Mouse (Mus musculus) activated CD4-positive, CD25-positive, alpha-beta regulatory T cell, adult 4 months (primary cell): ENCODE data around the gene Yap1. TPM values are rescaled to one million over a fixed set of nuclear protein-coding genes. Genes with fewer than 3 reads are reported as not detected.

Experiments
- ATAC-seq: one replicate; pipeline ENCODE4 v1.8.0; 2017
- polyA plus RNA-seq, 2 experiments: library from polyadenylated mRNA; unstranded; fragments of 100-300 nt; shearing (Covaris generic); gene quantifications; one replicate each; pipeline ENCODE4 v1.2.1; 2017

The Yap1 gene
- polyA plus RNA-seq, 2 experiments from 2014 or later = not detected

DNA sequence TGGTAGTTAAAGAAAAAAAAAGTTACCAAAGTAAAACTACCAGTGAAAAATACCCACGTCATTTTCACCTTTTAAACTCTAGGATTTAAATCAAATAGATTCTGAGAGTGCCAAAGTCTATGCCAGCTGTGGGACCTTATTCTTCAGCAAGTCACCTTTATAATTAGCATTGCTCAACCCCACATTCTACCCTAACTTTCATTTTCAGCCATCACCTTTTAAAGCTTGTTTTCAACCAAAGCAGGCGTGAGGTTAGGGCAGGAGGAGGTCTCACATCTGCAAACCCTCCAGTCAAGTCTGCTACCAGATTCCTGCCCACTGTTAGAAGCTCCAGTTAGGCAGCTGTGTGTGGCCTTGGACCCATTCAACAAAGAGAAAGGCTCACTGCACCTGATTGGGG, 32.4 kb downstream of the Yap1 start:
- no peak for ATAC-seq

DNA sequence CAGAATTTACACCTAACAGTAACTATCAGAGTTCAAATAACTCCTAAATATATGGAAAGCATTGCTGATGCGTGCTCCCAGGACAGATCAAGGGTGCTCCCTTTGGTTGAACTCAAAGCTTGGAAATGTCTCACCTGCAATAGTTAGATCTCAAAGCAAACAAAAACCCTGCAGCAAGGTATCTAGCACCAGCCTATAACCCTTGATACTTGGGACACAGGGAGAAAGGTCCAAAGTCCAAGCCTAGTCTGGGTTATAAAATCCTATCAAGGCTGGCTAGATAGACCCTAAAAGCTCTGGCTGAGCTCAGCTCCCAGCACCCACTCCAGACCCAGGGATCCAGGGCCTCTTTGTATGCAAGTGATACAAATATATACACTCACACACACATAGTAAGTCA, 36.4 kb downstream of the Yap1 start:
- no peak for ATAC-seq

DNA sequence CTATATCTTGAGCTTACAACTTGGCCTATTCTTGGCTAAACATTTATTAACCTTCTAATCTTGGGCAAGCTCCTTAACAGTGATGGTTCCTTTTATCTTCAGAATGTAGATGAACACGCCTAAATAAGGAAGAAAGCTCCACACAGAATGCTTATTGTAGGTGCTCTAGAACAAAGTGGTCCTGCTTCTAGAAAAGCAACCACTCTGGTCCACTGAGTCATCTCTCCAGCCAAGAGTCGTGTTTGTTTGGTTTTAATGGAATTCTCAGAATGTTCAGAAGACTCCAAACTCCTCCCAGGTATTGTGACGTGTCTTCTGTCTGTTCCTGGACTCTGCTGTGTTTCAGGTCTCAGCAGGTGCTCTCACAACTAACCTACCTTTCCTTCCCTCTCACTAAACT, 38.8 kb downstream of the Yap1 start:
- no peak for ATAC-seq

GRCm38 (mm10) chr9:7963867-7964266, 40.5 kb downstream of the Yap1 start:
- ATAC-seq = no peak

- ATAC-seq = no peak
These were observed 41.5 kb downstream of the Yap1 start for GRCm38 (mm10) chr9:7962915-7963314.

DNA sequence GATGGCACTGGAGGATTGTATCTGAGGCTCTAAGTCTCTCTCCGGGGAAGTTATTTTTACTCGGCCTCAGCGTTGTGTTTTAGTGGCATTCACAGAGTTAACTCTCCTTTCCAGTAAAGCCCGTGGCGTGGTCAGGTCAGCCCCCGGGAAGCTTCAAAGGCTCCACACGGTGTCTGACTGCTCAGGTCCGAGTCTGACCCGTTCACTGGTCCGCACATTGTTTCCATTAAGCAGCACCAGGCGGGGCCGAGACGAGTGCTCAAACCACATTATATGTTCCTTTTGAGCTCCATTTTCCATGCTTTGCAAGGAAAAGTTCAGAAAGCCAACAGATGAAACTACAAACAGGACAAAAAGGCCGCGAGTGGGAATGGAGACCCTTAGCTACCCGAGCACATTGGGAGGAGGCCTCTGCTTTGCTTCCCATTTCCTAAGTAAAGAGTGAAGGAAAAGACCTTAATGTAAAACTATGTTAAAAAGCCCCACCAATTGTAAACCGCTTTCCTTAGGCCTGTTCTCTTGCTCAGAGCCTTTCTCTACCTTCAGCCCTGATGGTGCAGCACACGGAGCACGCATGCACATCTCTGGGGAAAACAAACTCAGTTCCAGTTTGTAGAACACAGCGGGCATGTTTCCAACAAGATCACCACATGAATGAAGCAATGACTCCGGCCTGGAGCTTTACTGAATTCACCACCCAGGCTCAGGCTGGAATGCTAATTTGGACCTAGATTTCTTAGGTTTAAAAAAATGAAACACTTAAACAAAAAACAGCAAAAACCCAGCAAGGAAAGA, 42.8 kb downstream of the Yap1 start:
- no peak for ATAC-seq

DNA sequence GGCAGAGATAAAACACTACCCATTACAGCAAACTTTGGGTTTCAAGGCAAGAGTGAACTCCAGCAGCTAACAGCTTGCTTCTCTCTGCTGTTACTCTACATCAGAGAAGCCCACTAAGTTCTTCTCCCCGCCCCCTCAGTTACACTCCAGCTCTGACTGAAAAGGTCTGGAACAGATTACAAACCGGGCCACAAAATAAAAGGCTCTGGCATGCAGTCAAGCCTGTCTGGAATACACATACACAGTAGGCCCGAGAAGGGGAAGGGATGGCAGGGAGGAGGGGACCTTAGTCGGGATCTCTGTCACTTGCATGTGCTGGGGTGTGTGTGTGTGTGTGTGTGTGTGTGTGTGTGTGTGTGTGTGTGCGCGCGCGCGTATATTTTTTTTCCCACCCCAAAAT, 44.0 kb downstream of the Yap1 start:
- no peak for ATAC-seq

GRCm38 (mm10) chr9:7959301-7959700, 45.1 kb downstream of the Yap1 start:
- ATAC-seq = no peak

GRCm38 (mm10) chr9:7958025-7958593, 46.3 kb downstream of the Yap1 start:
- no peak for ATAC-seq

DNA sequence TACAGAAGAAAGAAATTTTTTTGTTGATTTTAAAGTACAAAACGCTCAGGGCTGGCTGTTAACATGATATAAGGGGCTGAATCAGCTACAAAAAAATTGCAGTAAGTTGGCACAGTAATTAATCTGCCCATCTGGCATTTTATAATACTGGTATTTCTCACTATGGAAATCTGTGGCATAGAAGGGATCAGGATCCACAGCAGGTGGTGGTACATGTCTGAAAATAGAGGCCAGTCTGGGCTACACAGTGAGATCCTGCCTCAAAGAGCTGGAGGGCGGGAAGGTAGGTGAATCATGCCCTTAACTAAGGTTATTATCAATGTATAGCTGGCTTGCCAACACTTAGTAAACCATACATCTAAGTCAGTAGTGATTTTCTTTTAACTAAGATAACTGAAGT, 47.0 kb downstream of the Yap1 start:
- ATAC-seq = no peak

DNA sequence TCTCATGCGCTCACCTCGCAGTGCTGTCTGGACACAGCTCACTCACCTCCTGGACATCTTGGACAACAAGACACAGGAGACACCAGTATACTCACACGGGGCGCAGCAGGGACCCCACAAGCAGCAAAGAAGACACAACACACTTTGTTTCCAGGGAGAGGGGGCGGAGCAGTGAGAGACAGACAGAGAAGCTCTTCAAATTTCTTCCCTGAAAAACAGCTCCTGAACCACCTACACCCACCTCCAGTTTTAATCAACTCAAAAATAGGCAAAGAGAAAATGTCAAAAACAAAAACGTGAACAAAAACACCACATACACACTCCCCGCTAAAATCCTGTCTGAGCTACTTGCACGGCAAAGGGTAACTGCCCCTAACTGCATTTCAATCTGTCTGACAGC, 48.0 kb downstream of the Yap1 start:
- no peak for ATAC-seq

- no peak for ATAC-seq
These were observed 51.5 kb downstream of the Yap1 start for GRCm38 (mm10) chr9:7952886-7953285.

DNA sequence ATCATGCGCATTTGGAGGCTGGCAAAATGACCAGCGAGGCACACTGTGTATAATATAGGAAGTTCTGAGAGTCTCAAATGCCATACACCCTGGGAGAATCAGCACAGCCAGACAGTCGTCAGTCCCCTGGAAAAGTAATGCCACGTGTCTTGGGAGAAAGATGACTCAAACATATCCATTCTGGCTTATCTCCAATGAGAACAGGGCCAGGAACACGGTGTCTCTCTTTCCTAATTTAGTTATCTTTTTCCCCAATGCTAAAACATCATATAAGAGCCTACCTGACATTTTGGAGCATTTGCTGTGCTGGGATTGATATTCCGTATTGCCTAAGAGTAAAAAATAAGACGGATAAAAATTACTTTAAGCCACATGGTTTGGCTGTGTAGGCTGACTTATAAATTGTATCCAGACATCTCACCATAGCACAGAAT, 54.2 kb downstream of the Yap1 start:
- no peak for ATAC-seq

- no peak for ATAC-seq
These were observed 56.5 kb downstream of the Yap1 start for GRCm38 (mm10) chr9:7947946-7948345.

GRCm38 (mm10) chr9:7943796-7944462, 60.5 kb downstream of the Yap1 start:
- ATAC-seq = no peak

- ATAC-seq = no peak
These were observed 61.7 kb downstream of the Yap1 start for GRCm38 (mm10) chr9:7942701-7943100.

DNA sequence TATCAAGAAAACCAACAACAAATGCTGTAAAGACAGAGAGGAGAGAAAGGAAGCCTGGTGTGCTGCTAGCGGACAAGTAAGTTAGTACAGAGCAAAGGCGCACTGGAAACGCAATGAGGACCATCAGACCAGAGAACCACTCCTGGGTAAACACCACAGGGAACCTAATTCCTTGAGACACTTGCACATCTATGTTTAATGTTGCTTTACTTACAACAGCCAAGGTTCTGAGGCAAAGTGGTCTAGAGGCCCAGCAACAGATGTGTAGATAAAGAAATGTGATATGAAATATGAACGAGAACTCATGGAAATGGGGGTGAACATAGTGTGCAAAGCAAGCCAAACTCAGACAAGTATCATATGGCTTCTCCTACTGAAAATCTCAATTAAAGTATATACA, 64.3 kb downstream of the Yap1 start:
- no peak for ATAC-seq

- ATAC-seq = no peak
These were observed 70.0 kb downstream of the Yap1 start for GRCm38 (mm10) chr9:7934419-7934818.

DNA sequence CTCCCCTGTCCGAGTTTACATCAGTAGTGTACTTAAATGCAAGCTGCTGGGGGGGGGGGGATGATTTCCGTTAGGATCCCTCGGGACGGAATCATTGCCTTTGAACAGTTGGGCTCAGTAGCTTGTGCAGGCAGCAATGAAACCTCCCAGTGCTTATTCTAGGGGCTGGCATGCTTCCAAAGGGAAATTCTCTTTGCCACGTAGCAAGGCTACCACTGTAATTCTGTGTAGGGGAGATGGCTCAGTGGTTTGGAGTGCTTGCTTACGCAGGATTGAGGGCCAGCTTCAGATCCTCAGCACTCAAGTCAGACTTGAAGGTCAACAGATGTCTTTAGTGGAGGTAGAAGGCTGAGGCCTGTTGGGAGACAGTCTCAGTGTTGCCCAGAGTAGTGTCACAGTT, 74.8 kb downstream of the Yap1 start:
- ATAC-seq = no peak

DNA sequence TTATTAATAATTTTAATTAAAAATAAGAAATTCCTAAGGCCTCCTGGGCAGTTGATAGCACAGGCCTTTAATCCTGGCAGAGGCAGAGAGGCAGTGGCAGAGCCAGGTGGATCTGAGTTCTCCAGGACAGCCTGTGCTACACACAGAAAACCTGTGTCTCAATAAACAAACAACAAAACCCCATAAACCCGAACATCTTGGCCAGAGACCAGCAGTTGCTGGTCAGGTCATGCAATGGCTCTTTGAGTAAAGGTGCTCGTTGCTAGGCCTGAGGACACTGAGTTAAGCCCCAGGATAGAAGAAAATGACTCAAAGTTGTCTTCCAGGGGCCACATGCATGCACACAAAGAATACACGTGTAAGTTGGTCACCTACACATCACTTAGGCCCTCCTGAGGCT, 75.5 kb downstream of the Yap1 start:
- no peak for ATAC-seq

DNA sequence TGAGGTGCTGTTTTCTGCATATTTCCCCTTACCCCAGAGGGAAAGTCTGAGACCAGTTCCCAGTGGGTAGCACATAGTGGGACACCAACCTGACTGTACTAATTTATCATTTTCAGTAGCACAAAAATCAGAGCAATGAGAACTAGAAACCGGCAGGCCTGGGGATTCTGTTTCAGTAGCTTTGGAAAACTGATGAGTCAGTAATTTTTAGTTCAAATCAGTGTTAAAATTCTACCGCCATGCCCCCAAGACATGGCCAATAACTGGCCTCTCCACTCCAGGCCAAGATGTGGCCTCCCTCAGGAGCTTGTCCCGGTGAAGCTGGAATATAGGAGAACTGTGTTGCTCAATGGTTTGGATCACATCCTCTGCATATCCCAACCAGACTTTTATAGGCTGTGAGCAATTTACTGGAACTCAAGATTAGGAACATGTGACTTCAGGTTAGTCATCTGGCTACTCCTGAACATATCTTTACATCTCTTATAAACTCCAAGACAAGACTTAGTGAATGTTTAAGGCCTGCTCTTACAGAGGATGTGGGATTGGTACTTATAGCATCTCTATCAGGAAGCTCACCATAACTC, 76.1 kb downstream of the Yap1 start:
- no peak for ATAC-seq

DNA sequence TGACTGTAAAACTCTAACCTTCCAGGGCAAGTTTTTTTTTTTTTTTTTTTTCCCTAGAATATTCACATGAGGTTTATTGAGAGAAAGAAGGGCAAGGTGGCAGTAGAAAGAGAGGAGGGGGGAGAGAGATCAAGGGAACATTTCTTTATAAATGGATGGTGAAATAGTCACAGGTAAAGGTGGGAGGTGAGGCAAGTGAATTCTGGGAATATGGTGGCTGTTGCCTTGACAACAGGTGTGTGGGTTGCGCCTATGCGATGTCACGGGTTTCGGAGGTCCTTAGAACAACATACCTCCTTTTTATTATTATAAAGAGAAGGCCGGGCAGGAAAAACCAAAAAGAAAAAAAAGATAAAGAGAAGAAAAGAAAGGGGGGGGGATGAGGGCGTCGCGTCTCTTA, 89.5 kb downstream of the Yap1 start:
- ATAC-seq = no peak

DNA sequence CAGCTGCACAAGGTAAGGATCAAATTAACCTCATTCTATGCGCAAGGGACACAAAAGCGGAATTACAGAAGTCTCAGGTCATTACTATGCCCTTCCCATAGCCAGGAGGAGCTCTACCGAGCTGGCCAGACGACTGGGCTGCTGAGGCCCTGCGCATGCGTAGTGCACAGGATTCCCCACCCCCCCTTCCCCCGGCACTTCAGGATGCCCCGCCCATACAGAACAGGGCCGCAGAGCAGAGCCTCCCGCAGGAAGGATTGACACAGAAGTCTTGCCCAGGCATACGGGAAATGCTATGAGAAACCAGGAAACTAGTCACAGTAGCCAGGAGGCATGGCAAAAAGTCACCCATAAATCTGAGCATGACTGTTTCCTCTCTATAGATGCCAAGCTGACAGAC, 89.9 kb downstream of the Yap1 start:
- ATAC-seq = no peak

DNA sequence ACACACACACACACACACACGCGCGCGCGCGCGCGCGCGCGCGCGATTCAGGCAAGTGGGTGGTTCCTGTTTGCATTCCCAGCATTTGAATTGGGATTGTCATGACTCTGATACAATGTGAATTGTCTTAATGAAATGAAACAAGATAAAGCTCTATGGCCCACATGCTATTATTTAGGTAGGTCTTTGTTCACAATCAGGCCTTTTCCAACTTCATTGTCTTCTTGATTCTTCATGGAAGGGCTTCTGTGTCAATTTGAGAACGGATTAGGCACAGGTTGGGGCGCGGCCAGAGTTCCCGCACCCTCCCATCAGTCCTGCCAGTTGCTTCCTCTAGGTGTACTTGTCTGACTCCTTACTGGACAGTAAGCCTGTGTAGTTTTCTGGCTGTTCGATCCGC, 90.4 kb downstream of the Yap1 start:
- no peak for ATAC-seq
